In the genomic region with DNA sequence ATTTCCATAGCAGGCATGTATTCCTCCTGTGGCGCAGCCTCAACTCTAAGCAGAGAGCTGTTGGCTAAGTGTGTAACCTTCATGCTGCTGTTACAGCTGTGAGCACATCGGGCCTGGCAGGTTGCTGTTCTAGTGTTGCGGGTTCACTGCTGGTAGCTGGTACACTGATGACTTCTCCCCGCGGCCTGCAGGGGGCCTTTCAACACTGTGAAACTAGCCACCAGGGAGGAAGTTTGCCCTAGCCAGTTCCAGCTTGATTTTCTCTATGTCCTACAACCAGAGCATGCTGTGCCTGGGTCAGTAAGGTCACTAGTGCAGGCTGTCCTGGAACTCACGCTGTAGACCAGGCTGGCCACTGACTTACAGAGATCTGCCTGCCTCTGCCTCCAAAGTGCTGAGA, we compare ENCODE assay signal across 9 mouse cellular contexts. TPM values are rescaled to one million over a fixed set of nuclear protein-coding genes. Genes with fewer than 3 reads are reported as not detected.
DNase-seq lines count a peak whose midpoint lies in the region; ATAC-seq and TF ChIP-seq lines count a peak whose summit lies in the region.
"Had no signal": no experiment of that assay in that cellular context is flagged by ENCODE, and none has a peak within 500 bp of the region (broad histone marks: within the 10 kb centered on the region; RNA-seq: fewer than 3 reads in every experiment).

No protein-coding gene starts in this region.

- no peaks in the 10 kb centered on the region for H3K4me1 ChIP-seq in midbrain, embryonic 14.5 days (ENCODE audit: control insufficient read depth, insufficient read depth, low read length)
- H3K4me1 ChIP-seq in midbrain, embryonic 13.5 days (replicated peaks): no peaks in the 10 kb centered on the region
- H3K4me1 ChIP-seq in midbrain, postnatal 0 days (ENCODE audit: insufficient read depth, low read length): no peaks in the 10 kb centered on the region
- H3K4me1 ChIP-seq: midbrain, embryonic 12.5 days had no signal

- no peak overlapping the region for H3K9ac ChIP-seq in midbrain, embryonic 14.5 days (replicated peaks; ENCODE audit: low read length)
- H3K9ac ChIP-seq in midbrain, embryonic 13.5 days (replicated peaks): no peak overlapping the region
- no peak overlapping the region for H3K9ac ChIP-seq in midbrain, postnatal 0 days (replicated peaks; ENCODE audit: low read length, poor library complexity, severe bottlenecking)
- H3K9ac ChIP-seq: midbrain, embryonic 12.5 days had no signal

- peak; percentile 57 for TF ChIP-seq CTCF in midbrain, postnatal 0 days (IDR thresholded peaks at IDR 0.05)

- H3K27me3 ChIP-seq in midbrain, embryonic 14.5 days (ENCODE audit: control insufficient read depth, insufficient read depth, low read length): no peaks in the 10 kb centered on the region
- no peaks in the 10 kb centered on the region for H3K27me3 ChIP-seq in midbrain, embryonic 13.5 days
- H3K27me3 ChIP-seq in midbrain, postnatal 0 days (ENCODE audit: insufficient read depth, low read length): no peaks in the 10 kb centered on the region
- H3K27me3 ChIP-seq: midbrain, embryonic 12.5 days had no signal

- no peak overlapping the region for H3K4me2 ChIP-seq in midbrain, embryonic 14.5 days (ENCODE audit: low read length)
- no peak overlapping the region for H3K4me2 ChIP-seq in midbrain, embryonic 13.5 days (replicated peaks)
- no peak overlapping the region for H3K4me2 ChIP-seq in midbrain, postnatal 0 days (ENCODE audit: low read depth, low read length, poor library complexity, severe bottlenecking)
- H3K4me2 ChIP-seq: midbrain, embryonic 12.5 days had no signal

- DNase-seq in adrenal gland, adult (ENCODE audit: inconsistent age in 2 of 2, low spot score in 1 of 2): peak; percentile 72 to 89
- DNase-seq in adrenal gland, postnatal 4 days (ENCODE audit: low spot score in 2 of 2): no peak
- peak; percentile 44 for DNase-seq in midbrain, embryonic 14.5 days
- peak; percentile 60 to 65 for DNase-seq in cerebellum, postnatal 10 days
- peak; percentile 39 for DNase-seq in kidney, postnatal 14 days
- DNase-seq in midbrain, postnatal 0 days (ENCODE audit: low spot score): no peak
- no peak for DNase-seq in urinary bladder, adult 18-20 months (ENCODE audit: low spot score in 2 of 2)

- H3K9me3 ChIP-seq in midbrain, embryonic 14.5 days (ENCODE audit: control insufficient read depth, low read length): no peaks in the 10 kb centered on the region
- H3K9me3 ChIP-seq in midbrain, embryonic 13.5 days: no peaks in the 10 kb centered on the region
- no peaks in the 10 kb centered on the region for H3K9me3 ChIP-seq in midbrain, postnatal 0 days (ENCODE audit: low read length)
- H3K9me3 ChIP-seq: midbrain, embryonic 12.5 days had no signal

- WGBS in midbrain, embryonic 14.5 days: 69% methylated on average over 6 of the region's 6 CpGs
- WGBS in midbrain, embryonic 13.5 days: 73% methylated on average over 6 of the region's 6 CpGs
- WGBS in midbrain, postnatal 0 days: 74% methylated on average over 6 of the region's 6 CpGs

- H3K36me3 ChIP-seq in midbrain, embryonic 14.5 days (ENCODE audit: control insufficient read depth, insufficient read depth, low read length): peaks cover 83% of the 10 kb centered on the region
- H3K36me3 ChIP-seq in midbrain, embryonic 13.5 days: peaks cover 87% of the 10 kb centered on the region
- peaks cover 74% of the 10 kb centered on the region for H3K36me3 ChIP-seq in midbrain, postnatal 0 days (ENCODE audit: insufficient read depth, low read length)

- H3K27ac ChIP-seq in midbrain, embryonic 14.5 days (replicated peaks; ENCODE audit: low read depth, low read length): no peak overlapping the region
- no peak overlapping the region for H3K27ac ChIP-seq in midbrain, embryonic 13.5 days
- no peak overlapping the region for H3K27ac ChIP-seq in midbrain, postnatal 0 days (ENCODE audit: low read depth, low read length)
- H3K27ac ChIP-seq: midbrain, embryonic 12.5 days had no signal

- H3K4me3 ChIP-seq in midbrain, embryonic 14.5 days (replicated peaks; ENCODE audit: low read depth, low read length): no peak overlapping the region
- no peak overlapping the region for H3K4me3 ChIP-seq in midbrain, embryonic 13.5 days (replicated peaks)
- H3K4me3 ChIP-seq in midbrain, postnatal 0 days (ENCODE audit: low read depth, low read length): no peak overlapping the region
- H3K4me3 ChIP-seq: midbrain, embryonic 12.5 days had no signal

- no peak for ATAC-seq in midbrain, embryonic 14.5 days (ENCODE audit: low FRiP score, low TSS enrichment)
- no peak for ATAC-seq in midbrain, embryonic 13.5 days
- ATAC-seq in midbrain, postnatal 0 days (ENCODE audit: low FRiP score): no peak

RNA-seq across cellular contexts. Expression of a gene that starts 14.4 kb away (rescaled TPM):
- 100 to 1,000 TPM; 195 to 220 TPM for total RNA-seq in adrenal gland, postnatal 4 days (2021)
- polyA plus RNA-seq in midbrain, embryonic 14.5 days (2014; fragmentation: Nextera tagmentation; extraction: Ambion mirVana): 51.0 and 67.0 TPM in 2 replicates
- polyA plus RNA-seq in midbrain, embryonic 13.5 days (2015; fragmentation: Nextera tagmentation; extraction: Ambion mirVana): 64.3 and 67.4 TPM in 2 replicates
- total RNA-seq in midbrain, postnatal 0 days (2014; rRNA removed): 42.8 and 46.7 TPM in 2 replicates
- 37.7 and 38.1 TPM in 2 replicates for polyA plus RNA-seq in midbrain, postnatal 0 days (2015; fragmentation: Nextera tagmentation; extraction: Ambion mirVana)

RNA-seq across cellular contexts. Expression of a gene that starts 23.9 kb away (rescaled TPM):
- total RNA-seq in adrenal gland, postnatal 4 days (2021): 10 to 100 TPM; 21.6 to 28.0 TPM
- polyA plus RNA-seq in midbrain, embryonic 14.5 days (2014; fragmentation: Nextera tagmentation; extraction: Ambion mirVana): 26.3 and 35.3 TPM in 2 replicates
- polyA plus RNA-seq in midbrain, embryonic 13.5 days (2015; fragmentation: Nextera tagmentation; extraction: Ambion mirVana): 34.6 and 36.6 TPM in 2 replicates
- 7.9 and 12.5 TPM in 2 replicates for total RNA-seq in midbrain, postnatal 0 days (2014; rRNA removed)
- 29.1 and 31.0 TPM in 2 replicates for polyA plus RNA-seq in midbrain, postnatal 0 days (2015; fragmentation: Nextera tagmentation; extraction: Ambion mirVana)

RNA-seq across cellular contexts. Expression of a gene that starts 23.9 kb away (rescaled TPM):
- 100 to 1,000 TPM; 132 to 133 TPM for total RNA-seq in adrenal gland, postnatal 4 days (2021)
- 114 and 134 TPM in 2 replicates for polyA plus RNA-seq in midbrain, embryonic 14.5 days (2014; fragmentation: Nextera tagmentation; extraction: Ambion mirVana)
- polyA plus RNA-seq in midbrain, embryonic 13.5 days (2015; fragmentation: Nextera tagmentation; extraction: Ambion mirVana): 107 and 110 TPM in 2 replicates
- total RNA-seq in midbrain, postnatal 0 days (2014; rRNA removed): 239 and 286 TPM in 2 replicates
- 275 and 319 TPM in 2 replicates for polyA plus RNA-seq in midbrain, postnatal 0 days (2015; fragmentation: Nextera tagmentation; extraction: Ambion mirVana)

RNA-seq across cellular contexts. Expression of a gene that starts 53.8 kb away (rescaled TPM):
- total RNA-seq in adrenal gland, postnatal 4 days (2021): 1 to 10 TPM; 1.4 to 1.8 TPM
- polyA plus RNA-seq in midbrain, embryonic 14.5 days (2014; fragmentation: Nextera tagmentation; extraction: Ambion mirVana): 0.43 and 0.78 TPM in 2 replicates
- polyA plus RNA-seq in midbrain, embryonic 13.5 days (2015; fragmentation: Nextera tagmentation; extraction: Ambion mirVana): 0.37 and 0.52 TPM in 2 replicates
- 0.66 and 1.8 TPM in 2 replicates for total RNA-seq in midbrain, postnatal 0 days (2014; rRNA removed)
- 0.88 and 1.0 TPM in 2 replicates for polyA plus RNA-seq in midbrain, postnatal 0 days (2015; fragmentation: Nextera tagmentation; extraction: Ambion mirVana)

Comparison
In these comparisons a context has a peak if more than half of its experiments do, and no peak if none do; other contexts are left out.
1. DNase-seq: peak in adrenal gland, adult (2 of 2), midbrain, embryonic 14.5 days (single experiment), cerebellum, postnatal 10 days (2 of 2) and kidney, postnatal 14 days (single experiment); none in adrenal gland, postnatal 4 days (0 of 2), midbrain, postnatal 0 days (single experiment) and urinary bladder, adult 18-20 months (0 of 2).